Mouse (Mus musculus) left cerebral cortex, postnatal 36 days (tissue): ENCODE data around the gene Kansl1l. TPM values are rescaled to one million over a fixed set of nuclear protein-coding genes. Genes with fewer than 3 reads are reported as not detected.

Experiments used
- DNase-seq, 2 experiments: peaks; one replicate each; pipeline ENCODE4 v3.0.0; 2021 to 2022; ENCODE audit warnings: low spot score in 2 of 2, mixed read lengths in 1 of 2
- intact Hi-C: fragments of 180-260 bp; cut with DNase I; formaldehyde crosslinking; loops from one replicate; pipeline ENCODE4 v1.15.1; 2025
- total RNA-seq, 2 experiments: library from RNA; stranded (reverse); gene quantifications; 2 replicates each; pipeline ENCODE4 v1.2.3; 2021

Gene Kansl1l
- total RNA-seq, 2 experiments from 2014 or later: 11.8 to 16.1 TPM

GRCm38 (mm10) chr1:66821966-66822365, 4.6 kb upstream of the Kansl1l start:
- no peak for DNase-seq
- intact Hi-C loops: no loop called here

- intact Hi-C loops: no loop called here
- DNase-seq: no peak
These were observed 2.9 kb upstream of the Kansl1l start for GRCm38 (mm10) chr1:66820241-66820640.

GRCm38 (mm10) chr1:66817865-66818315, 528 bp upstream of the Kansl1l start:
- intact Hi-C loops: loop anchor here (5.0 kb wide), 1 partner anchor 116 kb away; the partner anchor contains the start of gene Rpe
- no peak for DNase-seq

DNA sequence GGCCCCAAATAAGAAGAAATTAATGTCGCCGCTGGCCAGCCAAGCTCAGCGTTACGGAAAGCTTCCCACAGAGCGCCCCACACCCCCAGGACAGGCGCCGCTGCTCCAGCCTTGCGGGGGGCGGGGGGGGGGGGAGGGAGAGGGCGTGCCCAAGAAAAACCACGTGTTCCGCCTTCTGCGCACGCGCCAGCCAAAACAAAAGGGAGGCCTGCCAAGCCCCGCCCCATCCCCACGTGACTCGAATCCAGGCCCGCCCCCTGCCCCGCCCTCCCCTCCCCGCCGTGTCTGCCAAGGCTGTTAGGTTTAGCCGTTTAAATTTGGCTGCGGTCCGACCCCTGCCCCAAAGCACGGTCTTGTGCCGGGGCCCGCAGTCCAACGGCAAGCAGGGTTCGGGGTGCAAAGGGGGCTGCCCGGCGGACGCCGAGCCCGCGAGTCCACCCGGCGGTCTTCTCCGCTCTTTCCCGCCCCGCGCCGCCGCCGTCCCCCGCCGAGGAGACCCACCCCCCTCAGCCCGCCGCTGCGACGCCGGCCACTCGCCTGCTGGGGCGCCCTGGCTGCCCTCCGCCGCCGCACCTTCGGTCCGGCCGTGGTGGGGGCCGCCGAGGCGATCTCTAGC, 417 bp downstream of the Kansl1l start:
- intact Hi-C loops: loop anchor here (5.0 kb wide), 1 partner anchor 115 kb away; the partner anchor contains the start of gene Rpe

GRCm38 (mm10) chr1:66815941-66816777, 1.2 kb downstream of the Kansl1l start:
- intact Hi-C loops: loop anchor here (5.0 kb wide), 1 partner anchor 114 kb away; the partner anchor contains the start of gene Rpe
- peak; percentile 80 for DNase-seq

More for the DNA sequence above, 417 bp downstream of the Kansl1l start:
- DNase-seq: peak; percentile 95 to 96

DNA sequence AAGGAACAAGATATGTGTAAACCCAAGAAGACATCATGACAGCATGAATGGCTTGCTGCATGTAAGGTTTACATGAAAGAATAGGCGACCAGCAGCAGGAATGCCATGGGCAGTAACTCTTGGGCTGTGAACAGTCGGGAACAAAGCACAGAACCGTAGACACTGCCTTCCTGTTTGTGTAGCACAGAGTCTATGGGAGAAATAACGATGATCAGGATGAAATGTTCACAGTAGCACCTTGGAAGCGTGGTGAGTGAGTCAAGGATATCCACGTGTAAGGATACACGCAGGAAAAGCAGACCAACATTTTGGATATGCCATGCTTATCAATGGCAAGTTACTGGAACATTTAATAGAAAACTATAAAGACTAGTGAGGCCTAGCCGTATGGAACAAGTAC, 2.6 kb downstream of the Kansl1l start:
- no peak for DNase-seq
- intact Hi-C loops: loop anchor here (5.0 kb wide), 1 partner anchor 112 kb away; the partner anchor contains the start of gene Rpe

- DNase-seq: no peak
- intact Hi-C loops: no loop called here
These were observed 4.2 kb downstream of the Kansl1l start for GRCm38 (mm10) chr1:66813191-66813590.

- intact Hi-C loops: no loop called here
- DNase-seq: no peak
These were observed 10.5 kb downstream of the Kansl1l start for GRCm38 (mm10) chr1:66806821-66807220.

DNA sequence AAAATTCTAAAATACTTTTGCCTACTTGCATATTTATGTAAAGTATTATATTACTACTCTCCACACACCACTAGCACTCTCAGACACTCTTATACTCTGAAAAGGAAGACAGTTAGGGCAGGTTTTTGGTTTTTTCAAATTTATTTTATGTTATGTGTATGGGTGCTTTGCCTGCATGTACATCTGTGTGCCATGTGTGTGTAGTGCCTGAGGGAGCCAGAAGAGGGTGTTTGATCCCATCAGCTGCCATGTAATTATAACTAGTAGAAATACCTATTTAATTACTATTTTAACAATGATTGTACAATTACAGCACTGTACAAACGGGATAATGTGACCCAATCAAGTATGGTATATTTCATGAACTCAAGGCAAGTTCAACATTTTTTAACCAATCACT, 12.0 kb downstream of the Kansl1l start:
- intact Hi-C loops: no loop called here
- DNase-seq: no peak

DNA sequence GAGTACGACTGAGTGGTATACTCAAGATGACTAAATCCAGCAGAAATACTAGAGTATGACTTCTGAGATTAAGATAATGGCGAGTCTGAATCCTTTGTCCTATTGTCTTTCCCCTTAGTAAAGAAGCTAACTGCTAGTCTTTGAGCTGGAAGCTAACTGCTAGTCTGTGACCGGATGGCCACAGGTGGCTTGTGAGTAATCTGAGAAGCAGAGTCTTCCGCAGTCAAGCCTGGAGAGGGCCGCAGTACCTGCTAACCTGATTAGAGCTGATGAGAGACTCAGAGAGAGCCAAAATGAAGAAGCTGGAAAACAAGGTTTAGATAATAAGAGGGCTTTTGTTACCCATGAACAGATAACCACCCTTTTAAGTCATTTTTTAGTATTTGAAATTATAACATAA, 12.7 kb downstream of the Kansl1l start:
- no peak for DNase-seq
- intact Hi-C loops: no loop called here

- intact Hi-C loops: no loop called here
- DNase-seq: no peak
These were observed 19.4 kb downstream of the Kansl1l start for GRCm38 (mm10) chr1:66797962-66798361.

- intact Hi-C loops: no loop called here
- no peak for DNase-seq
These were observed 24.4 kb downstream of the Kansl1l start for GRCm38 (mm10) chr1:66792838-66793466.

DNA sequence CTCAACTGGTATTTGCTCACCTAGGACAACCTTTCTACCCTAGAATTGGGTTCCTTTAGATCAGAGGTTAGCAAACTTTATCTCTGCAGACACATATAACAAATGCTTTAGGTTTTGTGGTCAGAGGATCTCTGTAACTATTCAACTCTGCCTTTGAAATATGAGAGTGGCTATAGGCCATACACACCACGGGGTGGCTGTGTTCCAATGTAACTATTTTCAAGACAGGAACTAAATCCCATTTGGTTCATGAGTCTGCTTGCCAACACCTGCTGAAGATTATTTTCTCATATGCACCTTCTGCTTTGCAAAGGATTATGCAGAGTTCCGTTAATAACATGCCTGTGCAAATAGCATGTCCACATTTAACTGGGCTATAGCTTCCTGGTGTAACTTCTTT, 35.1 kb downstream of the Kansl1l start:
- intact Hi-C loops: no loop called here
- DNase-seq: no peak

DNA sequence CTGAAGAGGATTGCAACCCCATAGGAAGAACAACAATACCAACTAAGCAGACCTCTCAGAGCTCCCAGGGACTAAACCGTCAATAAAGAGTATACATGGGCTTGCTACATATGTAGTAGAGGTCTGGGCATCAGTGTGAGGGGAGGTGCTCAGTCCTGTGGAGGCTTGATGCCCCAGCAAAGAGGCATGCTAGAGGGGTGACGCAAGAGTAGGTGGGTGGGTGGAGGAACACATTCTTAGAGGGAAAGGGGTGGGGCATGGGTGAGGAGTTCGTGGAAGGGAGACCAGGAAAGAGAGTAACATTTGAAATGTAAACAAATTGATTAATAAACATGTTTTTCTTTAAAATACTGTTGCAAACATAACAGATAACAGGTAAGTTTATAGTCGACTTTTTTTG, 36.3 kb downstream of the Kansl1l start:
- DNase-seq: no peak
- intact Hi-C loops: no loop called here

- DNase-seq: no peak
- intact Hi-C loops: no loop called here
These were observed 38.6 kb downstream of the Kansl1l start for GRCm38 (mm10) chr1:66778798-66779197.

DNA sequence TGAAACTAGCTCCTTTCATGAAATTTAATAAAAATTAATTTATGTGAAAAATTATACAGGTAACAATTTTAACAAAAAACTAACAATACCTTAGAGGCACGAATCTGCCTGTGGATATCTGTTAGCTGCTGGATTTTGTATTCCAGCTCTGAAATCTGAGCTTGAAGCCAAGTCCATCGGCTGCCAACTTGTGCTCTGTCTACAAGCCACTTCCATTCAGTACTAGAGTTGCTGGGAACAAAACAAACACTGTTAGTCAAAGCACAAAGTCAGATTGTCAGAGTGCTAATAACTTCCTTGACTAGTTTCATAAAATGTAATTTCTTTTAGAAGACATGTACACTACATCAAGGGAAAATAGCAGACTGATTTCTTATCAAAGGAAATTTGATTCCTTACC, 39.5 kb downstream of the Kansl1l start:
- intact Hi-C loops: no loop called here
- DNase-seq: no peak

DNA sequence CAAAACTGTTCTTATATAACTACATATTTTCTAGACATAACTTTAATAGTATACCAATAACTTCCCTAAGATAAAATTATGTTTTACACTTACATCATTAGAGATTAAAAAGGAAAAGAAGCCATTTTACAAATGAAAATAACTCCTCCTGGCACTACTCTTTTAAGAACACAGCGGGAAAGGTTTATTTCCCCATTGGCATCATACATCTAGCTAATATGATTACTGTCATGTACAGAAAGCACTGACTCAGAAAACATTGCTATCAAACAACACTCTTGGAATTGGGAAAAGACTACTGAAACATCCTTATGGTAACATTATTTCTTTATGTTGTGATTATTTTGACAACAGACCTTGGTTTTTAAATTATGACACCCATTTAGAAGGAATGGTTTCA, 48.6 kb downstream of the Kansl1l start:
- intact Hi-C loops: no loop called here
- no peak for DNase-seq

DNA sequence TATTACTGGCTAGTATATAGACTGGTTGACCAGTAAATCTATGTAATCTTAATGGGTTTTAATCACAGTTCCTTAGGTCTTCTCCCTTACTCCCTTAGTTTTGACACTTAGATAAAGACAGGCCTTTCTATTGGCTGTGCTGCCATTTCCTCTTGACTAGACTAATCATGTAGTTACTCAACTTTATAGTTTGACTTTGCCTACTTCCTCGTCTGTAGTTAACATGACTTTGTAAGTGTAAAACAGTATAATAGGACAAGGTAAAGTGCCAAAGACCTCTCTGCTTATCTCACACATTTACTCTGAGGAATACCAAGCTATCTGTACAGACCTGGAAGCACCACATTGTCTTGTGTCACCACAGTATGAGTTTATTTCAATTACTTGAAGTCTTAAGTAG, 86.8 kb downstream of the Kansl1l start:
- intact Hi-C loops: no loop called here
- DNase-seq: no peak

DNA sequence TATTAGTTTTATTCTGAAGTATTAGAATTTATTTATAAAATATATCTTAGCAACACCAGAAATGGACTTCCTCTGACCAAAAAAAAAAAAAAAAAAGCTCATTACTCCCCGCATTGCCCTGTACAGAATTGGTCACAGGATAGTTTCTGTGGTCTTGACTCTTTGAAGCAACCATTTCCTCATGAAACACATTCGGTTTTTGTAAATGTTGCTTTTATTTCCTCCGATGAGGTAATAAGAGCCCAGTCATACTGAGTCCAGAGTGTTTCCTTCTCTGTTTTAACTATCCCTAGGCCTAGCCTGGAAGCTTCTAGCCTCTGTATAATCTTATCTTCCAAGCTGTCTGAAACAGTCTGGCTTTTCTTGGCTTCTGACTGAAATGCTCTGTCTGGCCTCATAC, 104.5 kb downstream of the Kansl1l start:
- DNase-seq: no peak
- intact Hi-C loops: no loop called here

DNA sequence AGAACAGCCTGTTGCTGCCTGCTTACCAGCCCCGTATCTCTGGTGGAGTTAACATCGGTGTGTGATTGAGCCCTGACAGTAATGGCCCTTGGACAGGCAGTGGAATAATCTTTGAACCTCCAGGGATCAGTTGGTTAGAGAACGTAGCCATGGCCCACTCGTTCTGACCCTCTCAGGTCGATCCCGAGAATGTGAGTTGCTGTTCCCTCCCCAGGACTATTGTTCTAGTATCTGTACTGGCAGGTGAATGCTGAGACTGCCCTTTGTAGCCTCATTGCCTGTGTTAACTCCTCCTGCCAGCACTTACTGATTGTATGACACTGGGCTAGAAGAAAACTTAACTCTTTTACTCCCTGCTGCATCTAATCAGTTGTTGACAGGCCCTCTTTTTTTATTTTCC, 112.8 kb downstream of the Kansl1l start:
- intact Hi-C loops: loop anchor here (5.0 kb wide), 1 partner anchor 113 kb away; the partner anchor contains the start of gene Kansl1l
- no peak for DNase-seq
